Mouse (Mus musculus): ENCODE results near the gene Wdhd1. TPM values are rescaled to one million over a fixed set of nuclear protein-coding genes. Genes with fewer than 3 reads are reported as not detected.

Wdhd1 gene
- 45.0 and 49.7 TPM in 2 replicates for polyA plus RNA-seq (2015; fragmentation: Nextera tagmentation; extraction: Ambion mirVana)

DNA sequence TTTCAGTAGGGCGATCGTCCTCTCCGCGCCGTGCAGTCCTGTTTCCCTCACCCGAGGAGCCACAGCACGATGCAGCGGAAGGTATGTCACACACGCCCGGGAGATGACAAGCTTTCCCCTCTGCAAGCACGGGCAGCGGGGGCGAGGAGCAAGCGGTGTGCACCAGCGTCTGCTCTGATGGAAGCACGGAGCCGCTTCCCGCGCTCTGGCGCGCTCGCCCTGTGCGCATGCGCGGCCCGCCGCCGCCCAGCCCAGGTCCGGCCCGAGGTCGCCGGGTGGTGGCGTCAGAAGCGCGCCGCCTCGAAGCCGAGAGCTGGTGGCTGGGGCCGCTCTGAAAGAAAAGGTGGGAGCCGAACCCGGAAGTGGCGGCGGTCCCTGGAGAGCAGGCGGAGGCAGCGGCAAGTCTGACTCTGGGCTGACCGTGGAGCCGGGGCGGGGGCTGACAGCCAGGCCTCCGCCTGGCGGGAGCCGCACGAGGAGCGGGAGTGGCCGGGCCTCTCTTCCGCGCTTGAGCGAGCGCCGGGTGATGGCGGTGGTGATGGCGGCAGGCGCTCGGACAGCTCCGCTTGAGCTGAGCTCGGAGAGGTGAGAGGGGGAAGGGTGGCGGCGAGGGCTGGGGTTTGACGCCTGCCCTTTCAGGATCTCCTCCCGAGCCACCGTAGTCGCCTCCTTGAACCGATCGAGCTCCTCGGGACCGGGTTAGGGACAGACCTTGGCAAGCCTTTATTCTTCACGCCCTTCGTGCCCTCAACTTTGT lies at the start of gene Wdhd1, which contains the start of gene Socs4:
Gene Wdhd1, minus strand, starts transcription at position 221 of the 757 bp plus-strand sequence.
Gene Socs4, plus strand, starts transcription at position 295 of the 757 bp plus-strand sequence.

GRCm38 (mm10) chr14:47297785-47298407 lies 21.2 kb upstream of the Wdhd1 start, which contains the start of gene Mapk1ip1l:
Gene Mapk1ip1l (plus strand): TSS chr14:47298266.

Other genes starting within 250 kb of the Wdhd1 start
- gene Gch1, start 87.4 kb downstream of the Wdhd1 start, polyA plus RNA-seq (2015; fragmentation: Nextera tagmentation; extraction: Ambion mirVana) = 5.5 and 6.4 TPM in 2 replicates
- 3.2 and 3.6 TPM in 2 replicates for gene Socs4, start 74 bp upstream of the Wdhd1 start, polyA plus RNA-seq (2015; fragmentation: Nextera tagmentation; extraction: Ambion mirVana)
- gene Mapk1ip1l, start 21.4 kb upstream of the Wdhd1 start, polyA plus RNA-seq (2015; fragmentation: Nextera tagmentation; extraction: Ambion mirVana) = 25.8 TPM in 2 replicates
- 88.1 and 122 TPM in 2 replicates for gene Lgals3, start 90.9 kb upstream of the Wdhd1 start, polyA plus RNA-seq (2015; fragmentation: Nextera tagmentation; extraction: Ambion mirVana)
- gene Dlgap5, start 141.6 kb upstream of the Wdhd1 start, polyA plus RNA-seq (2015; fragmentation: Nextera tagmentation; extraction: Ambion mirVana) = 52.8 and 61.3 TPM in 2 replicates
- gene Fbxo34, start 173.6 kb upstream of the Wdhd1 start, polyA plus RNA-seq (2015; fragmentation: Nextera tagmentation; extraction: Ambion mirVana) = 31.1 and 36.4 TPM in 2 replicates

All from spleen, postnatal 0 days (tissue).